Mouse (Mus musculus): Measurements from ENCODE around the gene Flywch1.
"Not testable (repeated sequence)": the region's sequence is repeated elsewhere in the genome, so short reads cannot be mapped to it uniquely, and the experiment has no call there.

Gene Flywch1

DNA sequence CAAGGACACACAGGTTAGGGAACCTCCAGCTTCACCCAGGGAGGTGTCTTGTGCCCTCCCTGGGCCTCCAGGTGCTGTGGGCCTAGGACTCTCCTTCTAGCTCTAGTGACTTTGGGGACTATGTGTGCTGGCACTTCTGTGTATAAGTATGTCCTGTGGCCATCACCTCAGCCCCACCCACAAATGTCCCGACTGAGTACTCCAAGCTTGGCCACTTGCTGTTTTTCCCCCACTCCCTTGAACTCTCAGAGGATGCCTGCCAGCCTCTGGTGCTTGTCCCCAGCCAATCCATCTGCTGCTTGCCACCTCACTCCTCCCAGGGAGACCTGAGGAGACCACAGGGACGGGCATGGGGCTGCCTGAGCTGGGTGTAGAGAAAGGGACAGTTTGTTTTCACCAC is 7.0 kb upstream of the Flywch1 start:
- no peak for DNase-seq (ENCODE audit: low spot score in 2 of 2)

DNA sequence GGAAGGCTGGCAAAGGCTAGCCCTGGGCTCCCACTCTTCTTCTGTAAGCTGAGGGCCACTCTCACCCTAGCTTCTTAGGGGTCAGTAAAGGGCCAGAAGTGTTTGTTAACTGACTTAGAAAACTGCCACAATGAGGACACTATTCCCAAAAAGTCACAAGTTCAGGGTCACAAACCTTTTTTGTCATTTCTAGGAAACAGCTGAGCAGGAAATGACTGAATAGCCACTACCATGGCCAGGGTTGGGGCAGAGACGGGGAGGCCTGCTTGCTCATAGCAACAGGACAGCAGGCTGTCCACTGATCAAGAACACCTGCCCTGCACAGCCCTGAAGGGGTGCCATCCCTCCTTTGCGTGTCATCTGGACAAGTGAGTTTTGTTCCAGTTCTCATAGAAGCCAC is 5.7 kb upstream of the Flywch1 start:
- DNase-seq (ENCODE audit: low spot score in 2 of 2), result no peak

DNA sequence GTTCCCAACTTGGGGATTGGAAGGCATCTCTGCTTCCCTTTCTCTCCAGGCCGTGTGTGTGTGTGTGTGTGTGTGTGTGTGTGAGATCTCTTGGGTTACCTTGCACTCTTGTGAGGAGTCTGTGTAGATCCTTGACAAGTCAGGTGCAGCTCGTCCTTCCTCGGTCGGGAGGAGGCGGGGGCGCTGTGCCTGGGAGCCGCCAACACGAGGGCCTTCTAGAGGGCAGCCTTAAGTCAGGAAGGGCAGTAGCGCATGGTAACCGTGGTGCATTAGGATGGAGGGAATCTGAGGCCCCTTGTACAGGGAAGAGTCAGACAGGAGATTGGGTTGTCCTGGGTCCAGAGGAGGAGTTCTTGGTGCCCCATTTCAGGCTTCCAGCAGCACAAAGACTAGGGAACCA is 4.8 kb upstream of the Flywch1 start:
- DNase-seq (ENCODE audit: low spot score in 2 of 2), result no peak

DNA sequence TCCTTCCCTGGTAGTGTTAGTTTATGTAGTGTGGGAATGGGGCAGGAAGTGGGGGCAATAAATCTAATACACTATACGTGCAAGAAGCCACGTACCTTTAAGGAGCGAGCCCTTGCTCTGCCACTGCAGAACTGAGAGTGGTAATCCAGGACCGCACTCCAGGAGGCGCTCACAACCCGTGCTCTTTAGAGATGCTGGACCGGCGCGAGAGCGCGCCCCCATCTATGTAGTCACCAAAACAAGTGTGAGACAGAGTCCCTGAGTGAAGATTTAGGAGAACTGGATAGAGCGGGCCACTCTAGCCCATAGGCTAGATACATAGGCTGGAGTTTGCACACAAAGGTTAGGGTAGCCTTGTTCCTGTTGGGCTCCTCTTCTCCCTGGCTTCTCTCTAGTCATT is 2.7 kb upstream of the Flywch1 start:
- DNase-seq (ENCODE audit: low spot score in 2 of 2), result peak; percentile 71 to 78

DNA sequence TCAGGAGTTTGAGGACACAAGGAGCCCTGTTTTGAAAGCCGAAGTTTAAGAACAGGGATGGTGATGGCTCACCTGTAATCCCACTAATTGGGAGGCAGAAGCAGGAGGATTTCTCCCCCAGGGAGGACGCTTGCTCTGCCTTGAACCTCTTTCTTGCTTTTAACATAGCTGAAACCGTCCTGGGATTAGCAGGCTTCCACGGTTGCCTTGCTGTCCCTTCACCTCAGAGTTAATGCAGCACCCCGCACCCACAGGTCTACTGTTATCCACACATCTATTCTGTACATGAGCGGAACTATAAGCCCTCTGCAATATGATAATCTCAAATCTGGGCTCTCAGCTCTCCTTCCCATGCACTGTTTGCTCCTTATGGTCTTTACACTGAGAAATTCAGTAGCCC is 2.3 kb upstream of the Flywch1 start:
- no peak for DNase-seq (ENCODE audit: low spot score in 2 of 2)

DNA sequence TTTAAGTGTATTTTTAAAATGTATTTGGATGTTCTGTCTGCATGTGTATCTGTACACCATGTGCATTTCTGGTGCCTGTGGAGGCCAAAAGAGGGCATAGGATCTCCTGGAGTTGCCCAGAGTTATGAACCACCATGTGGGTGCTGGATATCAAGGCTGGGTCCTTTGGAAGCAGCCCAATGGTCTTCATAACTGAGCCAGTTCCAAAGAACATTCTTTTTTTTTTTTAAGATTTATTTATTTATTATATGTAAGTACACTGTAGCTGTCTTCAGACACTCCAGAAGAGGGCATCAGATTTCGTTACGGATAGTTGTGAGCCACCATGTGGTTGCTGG is 786 bp upstream of the Flywch1 start:
- DNase-seq (ENCODE audit: low spot score in 2 of 2), result not testable (repeated sequence)

DNA sequence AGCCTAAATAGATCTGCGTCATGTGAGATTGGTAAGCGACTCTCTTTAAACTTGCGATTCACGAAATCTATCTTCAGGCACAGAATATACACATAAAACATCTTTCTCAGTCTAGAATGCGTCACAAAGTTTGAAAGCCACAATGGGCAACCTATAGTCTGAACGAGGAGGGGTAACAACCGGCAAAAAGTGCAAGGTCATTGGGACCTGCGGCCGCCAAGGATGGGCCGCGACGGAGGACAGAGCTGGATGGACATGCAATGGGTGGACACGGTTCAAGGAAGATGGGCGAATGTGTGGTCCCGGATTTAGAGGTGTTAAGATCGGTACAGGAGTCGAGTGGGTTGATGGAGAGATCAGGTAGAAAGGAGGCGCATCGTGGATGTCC is 512 bp downstream of the Flywch1 start:
- DNase-seq (ENCODE audit: low spot score in 2 of 2), result no peak

DNA sequence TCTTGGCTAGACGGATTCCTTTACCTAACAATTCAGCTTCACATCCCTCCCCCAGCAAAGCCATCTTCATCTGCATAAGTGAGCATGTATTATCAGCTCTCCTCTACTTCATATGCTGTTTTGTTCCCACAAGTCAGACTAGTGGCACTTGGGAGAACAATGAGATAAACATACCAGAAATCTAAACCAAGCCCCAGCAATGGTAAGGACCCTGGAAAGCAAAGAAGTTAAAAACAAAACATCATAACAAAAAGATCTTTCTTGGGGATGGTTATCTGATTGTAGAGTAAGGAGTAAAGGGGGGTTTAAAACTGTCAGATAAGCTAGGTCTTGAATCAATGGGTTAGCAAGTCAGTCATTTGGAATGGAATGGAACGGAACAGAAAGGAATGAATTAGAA is 909 bp downstream of the Flywch1 start:
- no peak for DNase-seq (ENCODE audit: low spot score in 2 of 2)

DNA sequence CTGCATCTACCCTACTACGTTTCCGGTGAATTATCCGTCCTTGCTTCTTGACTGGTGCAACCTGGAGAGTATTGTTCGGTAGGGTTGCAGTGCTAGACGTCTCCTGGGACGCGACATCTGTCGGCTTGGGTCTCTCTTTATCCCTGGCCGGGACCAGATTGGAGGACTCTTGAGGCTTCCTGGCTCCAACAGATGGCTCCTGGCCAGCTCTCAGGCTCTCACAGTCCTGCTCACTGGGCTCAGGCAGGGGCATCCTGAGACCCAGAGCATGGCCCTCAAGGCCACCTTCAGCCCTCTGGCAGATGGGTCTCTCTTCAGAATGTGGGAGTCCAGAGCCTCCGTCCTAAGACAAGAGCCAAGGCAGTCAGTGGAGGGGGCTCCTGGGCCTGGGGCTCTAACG is 8.4 kb downstream of the Flywch1 start:
- no peak for DNase-seq (ENCODE audit: low spot score in 2 of 2)

DNA sequence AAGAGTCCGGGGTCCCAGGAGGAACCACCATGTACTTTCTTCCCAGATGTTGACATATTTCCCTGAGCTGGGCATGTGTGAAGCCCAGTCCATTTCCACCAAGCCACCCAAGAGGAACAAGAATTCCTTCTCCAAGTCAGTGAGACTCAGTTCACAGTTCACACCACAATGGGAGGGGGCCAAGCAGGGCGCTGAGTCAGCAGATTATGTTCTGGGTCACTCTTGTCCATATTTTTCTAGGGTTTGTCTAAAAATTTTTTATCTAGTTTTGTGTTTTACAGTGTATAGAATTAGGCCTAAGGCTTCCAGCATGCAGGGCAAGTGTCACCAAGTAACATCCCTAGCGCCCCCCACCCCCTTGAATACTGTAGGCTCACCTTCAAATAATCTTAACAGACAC is 10.2 kb downstream of the Flywch1 start:
- no peak for DNase-seq (ENCODE audit: low spot score in 2 of 2)

DNA sequence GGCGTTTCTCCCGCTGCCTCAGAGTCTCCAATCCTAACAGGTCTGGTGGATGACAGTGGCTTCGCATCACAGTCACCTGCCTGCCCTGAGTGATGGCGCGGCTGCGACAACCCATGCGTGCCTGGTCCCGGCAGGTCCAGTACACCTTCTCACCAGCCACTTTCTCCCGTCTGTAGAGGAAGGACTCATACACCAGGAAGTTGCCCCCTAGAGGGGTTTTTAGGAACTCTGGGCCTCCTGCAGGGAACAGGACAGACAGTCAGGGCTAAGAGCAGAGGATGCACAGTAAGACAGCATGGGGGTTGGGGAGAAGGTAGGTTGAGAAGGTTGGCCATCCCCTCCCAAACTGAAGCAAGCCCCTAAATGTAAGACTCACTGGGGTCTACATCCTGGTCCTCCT is 11.2 kb downstream of the Flywch1 start:
- no peak for DNase-seq (ENCODE audit: low spot score in 2 of 2)

DNA sequence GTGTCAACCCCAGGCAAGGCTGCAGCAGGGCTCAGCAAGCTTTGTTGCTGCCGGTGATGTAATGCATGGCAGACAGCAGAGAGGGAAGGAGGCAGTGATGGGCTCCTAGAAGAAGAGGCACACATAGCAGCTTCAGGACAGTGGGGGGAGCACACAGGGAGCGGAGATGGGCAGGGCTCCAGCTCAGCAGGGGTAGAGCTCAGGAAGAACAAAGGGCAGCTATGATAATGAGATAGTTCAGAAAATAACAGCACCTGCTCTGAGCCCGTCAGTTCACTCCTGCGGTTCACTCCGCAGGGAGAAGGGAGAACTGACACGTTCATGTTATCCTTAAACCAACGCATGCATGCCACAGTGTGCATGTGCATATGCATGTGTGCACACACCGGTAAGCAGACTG is 12.6 kb downstream of the Flywch1 start:
- no peak for DNase-seq (ENCODE audit: low spot score in 2 of 2)

DNA sequence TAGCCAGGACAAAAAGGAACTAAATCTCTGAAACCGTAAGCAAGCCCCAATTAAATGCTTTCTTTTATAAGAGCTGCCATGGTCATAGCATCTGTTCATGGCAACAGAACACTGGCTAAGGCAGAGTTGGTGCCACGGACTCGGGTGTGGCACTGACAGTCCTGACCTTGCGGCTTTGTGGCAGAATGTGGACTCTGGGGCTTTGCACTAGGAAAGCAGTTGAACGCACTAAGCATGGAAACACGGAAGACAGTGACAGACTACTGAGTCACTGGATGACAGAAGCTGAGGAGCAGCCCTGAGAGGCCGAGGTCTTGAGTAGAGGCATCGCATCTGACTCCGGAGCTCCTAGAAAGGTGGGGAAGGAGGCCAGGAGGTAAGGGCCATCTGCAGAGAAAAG is 13.8 kb downstream of the Flywch1 start:
- no peak for DNase-seq (ENCODE audit: low spot score in 2 of 2)

DNA sequence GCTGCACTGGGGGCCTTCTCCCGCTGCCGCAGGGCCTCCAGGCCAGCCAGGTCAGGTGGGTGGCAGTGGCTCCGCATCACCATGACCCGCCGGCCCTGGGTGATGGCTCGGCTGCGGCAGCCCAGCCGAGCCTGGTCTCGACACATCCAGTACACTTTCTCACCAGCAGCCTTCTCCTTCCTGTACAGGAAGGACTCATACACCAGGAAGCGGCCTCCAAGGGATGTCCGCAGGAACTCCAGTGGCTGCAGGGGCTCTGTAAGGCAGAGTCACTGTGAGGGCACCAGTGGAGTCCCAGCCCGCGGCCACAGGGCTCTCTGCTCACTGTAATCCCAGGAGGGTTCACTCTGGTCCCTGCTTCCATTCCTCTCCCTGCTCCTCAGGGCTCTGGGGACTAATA is 15.7 kb downstream of the Flywch1 start:
- DNase-seq (ENCODE audit: low spot score in 2 of 2), result no peak

DNA sequence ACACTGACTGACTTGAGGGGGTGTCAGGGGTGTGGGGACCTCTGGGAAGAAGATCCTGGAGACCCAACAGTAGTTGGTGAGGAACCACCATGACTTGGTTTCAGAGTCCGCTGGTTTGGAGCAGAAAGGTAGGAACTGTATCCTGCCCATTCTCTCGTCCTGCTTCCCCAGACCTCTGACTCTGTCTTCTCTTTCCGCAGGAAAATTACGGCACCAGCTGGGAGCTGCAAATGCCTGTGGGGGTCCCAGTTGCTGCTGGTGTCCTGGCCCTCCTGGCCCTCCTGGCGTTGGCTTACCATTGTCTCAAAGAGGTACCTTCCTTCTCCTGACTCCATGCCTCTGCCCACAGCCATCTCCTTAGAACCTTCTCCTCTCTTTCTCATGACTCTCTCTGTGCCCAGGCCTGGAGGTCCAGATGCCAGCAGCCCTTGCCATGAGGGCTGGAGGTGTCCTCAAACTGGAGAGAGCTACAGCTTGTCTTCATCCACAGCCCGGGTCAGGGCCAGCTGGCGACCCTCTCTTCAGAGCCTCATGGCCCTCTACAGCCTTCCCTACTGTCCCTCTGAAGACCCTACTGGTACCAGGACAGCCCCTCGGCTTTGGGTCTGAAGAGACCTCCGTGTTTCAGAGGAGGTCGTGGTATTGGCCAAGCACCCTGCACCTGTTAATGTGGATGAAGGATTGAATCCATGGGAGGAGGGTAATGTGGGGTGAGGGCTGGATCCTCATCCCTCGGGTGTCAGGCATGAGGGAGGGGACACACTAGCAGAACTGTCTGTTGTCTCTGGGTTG is 21.8 kb downstream of the Flywch1 start:
- DNase-seq (ENCODE audit: low spot score in 2 of 2), result no peak

DNA sequence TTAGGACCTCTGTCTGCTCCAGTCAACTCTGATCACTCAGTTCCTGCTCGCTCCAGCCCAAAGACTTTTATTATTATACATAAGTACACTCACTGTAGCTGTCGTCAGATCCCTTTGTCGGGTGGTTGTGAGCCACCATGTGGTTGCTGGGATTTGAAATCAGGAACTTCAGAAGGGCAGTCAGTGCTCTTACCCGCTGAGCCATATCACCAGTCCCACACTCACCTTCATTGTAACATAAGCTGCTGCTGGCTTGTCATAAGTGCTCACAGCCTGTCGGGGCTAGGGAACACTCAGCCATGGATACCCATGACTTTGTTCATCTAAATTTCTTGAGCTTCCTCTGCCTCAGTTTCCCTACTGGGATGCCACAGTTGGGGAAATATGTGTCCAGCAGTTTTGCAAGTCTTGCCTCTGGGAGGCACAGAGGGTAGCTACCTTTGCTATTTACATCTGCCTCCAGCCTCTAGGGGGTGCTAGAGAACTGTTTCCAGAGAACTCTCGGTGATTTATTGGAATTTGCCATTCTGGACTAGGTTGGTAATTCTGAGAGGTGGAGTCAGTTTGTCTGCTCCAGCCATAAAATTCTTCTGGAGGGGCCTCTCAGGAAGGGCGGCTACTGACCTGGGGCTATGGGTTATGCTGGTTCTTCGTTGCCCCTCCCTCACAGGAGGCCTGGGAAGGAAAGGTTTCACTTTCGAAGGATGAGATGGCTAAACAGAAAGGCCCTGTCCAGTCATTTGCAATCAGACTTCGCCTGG is 22.6 kb downstream of the Flywch1 start:
- peak in 1 of 2 experiments; percentile 54 for DNase-seq (ENCODE audit: low spot score in 2 of 2)

DNA sequence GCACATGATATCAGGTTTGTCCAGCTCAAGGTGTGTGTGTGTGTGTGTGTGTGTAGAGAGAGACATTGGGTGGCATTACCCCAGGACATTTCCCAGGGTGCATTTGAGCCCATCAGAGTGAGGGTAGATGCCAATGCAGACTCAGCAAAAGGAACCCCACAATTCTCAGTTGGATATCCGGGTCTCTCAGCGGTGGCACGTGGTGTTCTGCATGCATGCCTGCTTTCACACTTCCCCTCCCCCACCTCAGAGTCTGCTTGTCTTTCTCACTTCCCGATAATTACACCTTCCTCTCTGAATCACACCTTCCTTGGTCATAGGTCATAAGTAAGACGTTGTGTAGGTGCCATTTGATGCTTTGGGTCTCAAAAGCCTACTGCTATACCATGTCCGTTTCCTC is 23.4 kb downstream of the Flywch1 start:
- DNase-seq (ENCODE audit: low spot score in 2 of 2), result peak in 1 of 2 experiments; percentile 35

DNA sequence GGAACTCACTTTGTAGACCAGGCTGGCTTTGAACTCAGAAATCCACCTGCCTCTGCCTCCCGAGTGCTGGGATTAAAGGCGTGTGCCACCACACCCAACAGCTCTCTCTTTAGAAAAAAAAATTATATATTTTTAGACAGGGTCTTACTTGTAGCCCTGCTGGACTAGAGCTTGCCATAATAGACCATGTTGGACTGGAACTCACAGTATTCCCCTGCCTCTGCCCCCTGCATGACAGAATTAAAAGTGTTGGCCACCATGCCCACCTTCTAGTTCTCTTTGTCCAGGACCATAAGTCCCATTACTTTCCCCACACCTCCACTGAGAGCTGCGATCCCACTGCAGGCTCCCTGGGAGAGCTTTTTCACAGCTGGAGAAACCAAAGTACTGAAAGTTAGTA is 23.9 kb downstream of the Flywch1 start:
- no peak for DNase-seq (ENCODE audit: low spot score in 2 of 2)

DNA sequence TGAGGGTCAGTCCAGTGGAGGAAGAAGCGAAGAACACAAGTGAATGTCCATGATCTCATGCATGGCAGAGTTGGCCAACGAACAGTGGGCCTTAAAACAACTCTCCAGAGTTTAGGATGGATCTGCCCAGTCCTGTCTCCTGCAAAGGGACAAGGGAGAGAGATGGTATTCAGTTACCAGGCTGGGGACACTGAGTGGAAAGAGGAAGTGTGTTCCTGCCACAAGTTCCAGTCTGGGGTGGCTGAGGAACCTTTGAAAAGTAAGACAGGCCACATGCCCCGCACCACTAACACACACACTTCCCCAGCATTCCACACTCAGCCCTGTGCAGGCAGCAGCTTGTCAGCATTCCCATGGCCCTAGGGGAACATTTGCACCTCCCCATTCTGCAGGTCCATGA is 24.6 kb downstream of the Flywch1 start:
- no peak for DNase-seq (ENCODE audit: low spot score in 2 of 2)

DNA sequence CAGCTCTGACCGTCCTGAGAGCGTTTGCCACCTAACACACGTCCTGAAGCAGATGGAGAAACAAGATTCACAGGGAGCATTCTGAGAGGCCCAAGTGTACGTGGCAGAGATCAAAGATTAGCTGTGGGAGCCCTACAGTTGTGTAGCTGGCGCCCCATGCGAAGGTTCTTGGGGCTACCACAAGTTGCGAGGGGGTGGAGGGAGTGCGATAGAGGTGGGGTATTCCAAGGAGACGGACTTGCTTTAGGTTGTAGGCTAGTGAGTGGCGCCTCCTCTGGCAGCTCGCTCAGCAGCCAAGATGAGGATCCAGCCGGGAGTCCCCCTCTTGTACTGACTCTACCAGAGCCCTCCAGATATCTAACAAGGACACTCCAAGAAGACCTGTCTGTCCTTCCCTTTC is 25.1 kb downstream of the Flywch1 start:
- DNase-seq (ENCODE audit: low spot score in 2 of 2), result no peak

DNA sequence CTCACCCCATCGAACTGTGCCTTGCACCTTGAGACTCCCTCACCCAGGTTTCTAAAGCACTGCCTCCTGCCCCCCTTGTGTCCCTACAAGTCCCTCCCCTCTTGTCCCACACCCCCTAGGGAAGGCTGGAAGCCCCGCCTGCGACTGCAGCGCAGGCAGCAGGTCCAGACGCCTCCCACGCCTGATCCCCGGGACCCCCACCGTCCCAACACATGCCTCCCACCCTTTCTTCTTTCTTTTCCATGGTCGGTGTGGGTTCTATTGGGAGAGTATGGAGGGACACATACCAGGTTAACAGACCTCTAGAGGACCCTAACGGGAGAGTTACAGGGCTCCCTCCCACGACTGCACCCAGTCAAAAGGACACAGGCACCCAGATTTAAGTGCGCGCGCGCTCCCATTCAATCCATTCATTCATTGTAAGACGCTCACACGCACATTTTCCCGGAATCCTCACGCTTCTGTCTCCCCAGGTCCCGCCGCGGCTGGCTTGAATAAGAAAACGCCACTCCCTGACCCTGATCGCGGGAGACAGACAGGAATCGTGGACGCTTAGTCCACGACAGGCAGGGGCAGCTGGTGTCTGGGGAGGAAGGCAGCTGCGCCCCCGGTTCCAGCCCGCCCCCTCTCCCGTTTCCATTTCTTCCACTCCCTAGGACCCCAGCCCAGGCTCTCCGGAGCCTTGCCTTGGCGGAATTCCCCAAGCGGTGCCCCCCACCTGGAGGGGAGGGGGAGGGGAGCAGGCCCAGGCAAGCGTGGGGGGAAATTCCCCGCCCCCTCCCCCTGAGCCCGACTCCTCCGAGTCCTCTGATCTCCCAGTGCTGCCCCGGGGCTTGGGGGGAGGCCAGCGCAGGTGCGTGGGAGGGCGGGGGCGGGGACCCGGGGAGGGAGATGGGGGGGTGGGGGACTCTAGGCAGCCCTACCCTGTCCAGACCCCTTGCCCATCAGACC is 25.8 kb downstream of the Flywch1 start, which contains the start of gene Kremen2:
Gene Kremen2, minus strand, starts transcription at position 533 of the 951 bp plus-strand sequence.
- DNase-seq (ENCODE audit: low spot score in 2 of 2), result no peak

DNA sequence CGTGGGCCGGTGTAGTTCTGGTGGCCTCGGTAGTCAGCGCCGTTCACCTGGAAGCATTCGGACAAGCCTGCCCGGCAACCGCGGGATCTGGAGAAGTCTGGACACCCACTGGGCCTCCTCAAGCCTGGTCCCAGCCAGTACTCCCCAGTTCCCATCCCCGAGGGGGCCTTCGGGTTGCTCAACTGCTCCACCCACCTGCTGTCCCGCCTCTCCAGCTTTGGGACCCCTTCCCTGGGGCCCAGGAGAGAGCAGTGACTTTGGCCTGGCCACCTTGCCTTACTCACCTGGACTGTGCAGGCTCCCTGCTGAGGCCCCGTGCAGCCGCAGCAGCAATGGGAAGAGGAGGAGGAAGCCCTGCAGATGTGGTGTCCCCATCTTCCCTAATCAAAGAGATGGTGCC is 26.8 kb downstream of the Flywch1 start:
- DNase-seq (ENCODE audit: low spot score in 2 of 2), result no peak

All from spleen, postnatal 14 days (tissue).